Mouse (Mus musculus) ZHBTc4 (cell line): ENCODE measurements around the gene Atp1a2.
"Not testable (repeated sequence)": the region's sequence is repeated elsewhere in the genome, so short reads cannot be mapped to it uniquely, and the experiment has no call there.

Experiments used
- DNase-seq: peaks from one replicate; pipeline ENCODE4 v3.0.0-alpha.2; 2011; ENCODE audit warnings: low read depth, low spot score

Atp1a2 gene

GRCm38 (mm10) chr1:172273386-172273785 is 24.5 kb downstream of the Atp1a2 start:
- DNase-seq: no peak

- DNase-seq: peak; percentile 19
Observed at GRCm38 (mm10) chr1:172271765-172272164, 26.1 kb downstream of the Atp1a2 start.

- DNase-seq: no peak
Observed at GRCm38 (mm10) chr1:172271208-172271607, 26.7 kb downstream of the Atp1a2 start.

DNA sequence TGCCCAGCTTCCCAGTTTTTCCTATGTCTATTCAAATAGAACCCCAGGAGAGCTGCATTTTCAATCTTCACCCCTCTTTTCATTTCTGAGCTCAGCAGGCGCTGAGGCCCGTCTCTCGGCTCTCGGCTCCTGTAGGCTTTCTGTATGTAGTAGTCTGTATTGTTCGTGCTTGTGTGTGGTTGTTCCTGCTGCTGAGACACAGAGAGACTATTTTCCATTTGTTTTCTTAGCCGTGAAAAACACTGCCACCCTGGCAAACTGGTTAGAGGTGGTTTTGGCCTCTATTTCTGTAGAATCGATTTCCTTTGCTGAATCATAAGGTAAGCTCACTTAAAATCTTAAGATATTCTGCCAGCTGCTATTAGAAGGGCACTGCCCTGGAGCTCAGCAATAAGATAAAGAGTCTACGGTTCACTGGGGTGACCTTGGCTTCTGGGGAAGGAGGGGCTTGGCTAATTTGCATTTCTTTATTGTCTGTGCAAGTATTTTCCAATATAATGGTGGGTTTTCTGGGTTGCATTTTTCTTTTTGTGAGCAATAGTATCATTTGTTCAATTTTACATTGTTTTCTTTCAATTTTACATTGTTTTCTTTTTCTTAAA is 36.3 kb downstream of the Atp1a2 start, which contains the start of gene Igsf8:
TSS of gene Igsf8 (plus strand) at position 165 of the 602 bp plus-strand sequence.
- DNase-seq: no peak

DNA sequence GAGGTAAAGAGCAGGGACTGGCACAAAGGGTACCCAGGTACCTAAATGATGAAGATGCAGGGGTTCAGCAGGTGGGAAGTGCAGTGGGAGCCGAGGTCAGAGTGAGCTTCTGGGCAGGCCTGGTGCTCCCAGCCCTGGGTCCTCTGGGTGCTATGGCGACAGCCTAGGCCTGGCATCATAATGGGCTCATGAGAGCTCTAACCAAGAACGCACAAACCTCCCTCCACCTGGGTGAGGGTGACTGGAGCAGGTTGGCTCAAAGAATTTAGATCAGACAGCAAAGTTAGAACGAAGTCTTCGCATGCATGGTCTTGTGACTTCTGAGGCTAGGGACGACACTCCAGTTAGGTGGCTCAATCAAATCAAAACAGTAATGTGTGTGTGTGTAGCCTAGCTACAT is 39.5 kb downstream of the Atp1a2 start, which contains the start of gene Atp1a4:
TSS of gene Atp1a4 (minus strand) at position 101 of the 400 bp plus-strand sequence.
- no peak for DNase-seq

DNA sequence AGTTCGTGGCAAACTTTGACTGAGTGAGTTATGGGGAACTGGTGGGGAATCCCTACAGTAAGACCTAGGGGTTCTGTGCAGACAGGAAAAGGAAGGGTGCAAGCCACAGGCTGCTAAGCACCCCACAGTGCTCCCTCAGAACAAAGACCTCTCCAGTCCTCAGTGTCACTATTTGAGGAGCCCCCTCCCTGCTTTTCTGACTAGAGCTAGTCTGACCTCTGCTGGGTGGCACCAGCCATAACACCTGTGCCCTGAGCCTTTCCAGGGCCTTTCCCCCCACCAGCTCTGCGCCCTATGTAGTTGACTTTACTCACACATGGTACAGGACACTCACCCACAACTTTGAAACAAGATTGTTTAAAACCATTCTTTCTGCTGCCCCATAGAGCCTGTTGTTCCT is 50.2 kb downstream of the Atp1a2 start:
- DNase-seq: peak; percentile 48

- DNase-seq: no peak
Observed at GRCm38 (mm10) chr1:172247216-172247615, 50.6 kb downstream of the Atp1a2 start.

DNA sequence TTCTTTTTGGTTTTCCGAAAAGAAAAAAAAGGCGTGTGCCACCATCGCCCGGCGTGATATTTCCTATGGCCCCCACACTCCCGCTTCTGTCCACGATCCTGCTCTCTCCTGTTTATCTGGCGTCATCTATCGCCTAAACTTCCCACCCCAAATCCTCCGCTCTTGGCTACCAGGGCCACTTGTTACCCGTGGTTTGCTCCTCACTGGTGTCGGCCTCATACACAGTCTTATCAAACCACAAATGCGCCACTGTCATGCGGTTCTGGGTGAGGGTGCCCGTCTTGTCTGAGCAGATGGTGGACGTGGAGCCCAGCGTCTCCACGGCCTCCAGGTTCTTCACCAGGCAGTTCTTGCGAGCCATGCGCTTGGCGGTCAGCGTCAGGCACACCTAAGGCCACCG is 53.2 kb downstream of the Atp1a2 start:
- DNase-seq: not testable (repeated sequence)

GRCm38 (mm10) chr1:172243547-172244205 is 54.2 kb downstream of the Atp1a2 start:
- peak; percentile 34 for DNase-seq

DNA sequence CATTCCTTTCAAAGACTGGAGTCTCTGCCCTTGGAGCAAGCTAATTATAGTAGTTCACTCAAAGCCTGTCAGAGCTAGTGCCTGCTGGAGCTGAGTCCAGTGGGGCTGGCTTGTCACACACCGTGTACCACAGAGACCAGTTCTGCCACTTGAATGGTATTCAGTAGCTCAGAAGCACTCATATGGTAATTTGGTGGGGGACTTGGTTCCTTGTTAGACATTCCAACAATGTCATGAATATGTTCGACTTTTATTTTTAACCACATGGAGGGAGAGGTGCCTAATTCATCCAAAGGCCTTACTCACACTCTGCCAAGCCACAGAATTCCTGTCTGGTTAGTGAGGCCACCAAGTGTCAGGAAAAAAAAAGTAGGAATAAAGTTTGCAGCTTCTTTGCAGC is 55.5 kb downstream of the Atp1a2 start:
- peak; percentile 64 for DNase-seq

- DNase-seq: no peak
Observed at GRCm38 (mm10) chr1:172240945-172241708, 56.7 kb downstream of the Atp1a2 start.

- no peak for DNase-seq
Observed at GRCm38 (mm10) chr1:172229215-172229614, 68.6 kb downstream of the Atp1a2 start.

GRCm38 (mm10) chr1:172228209-172228608 is 69.7 kb downstream of the Atp1a2 start:
- no peak for DNase-seq
